Mouse (Mus musculus) embryo, embryonic 10 days (tissue): ENCODE measurements at regions not wholly inside any gene's neighbourhood (a gene's known extent, or its start where the extent isn't known, plus 50 kb on each side); places are given as distances from the start of the nearest gene placed in this dataset.

Source experiments
- DNase-seq: peaks from one replicate; pipeline ENCODE4 v3.0.0-alpha.2; 2015; ENCODE audit warnings: low spot score

- no peak for DNase-seq
Observed at GRCm38 (mm10) chr14:9338220-9338619, 672.2 kb upstream of the 4930452B06Rik start.

DNA sequence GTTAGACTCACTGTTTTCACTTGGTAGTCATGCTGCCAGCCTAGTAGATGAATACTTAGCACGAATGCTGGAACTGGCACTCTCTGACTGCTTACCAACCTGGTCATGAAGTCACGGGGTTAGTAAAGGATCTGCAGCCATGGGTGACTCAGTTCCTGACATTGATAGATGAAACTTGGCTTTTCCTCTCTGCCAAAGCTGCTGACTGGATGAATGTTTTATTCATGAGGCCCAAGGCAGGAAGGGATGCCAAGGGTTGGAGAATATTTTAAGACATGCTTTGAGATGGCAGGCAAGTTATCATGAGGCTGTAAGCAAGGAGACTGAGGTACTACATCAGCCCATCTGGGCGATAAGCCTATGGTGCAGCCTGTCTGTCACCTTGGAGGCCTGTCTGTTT is 671.1 kb upstream of the 4930452B06Rik start:
- DNase-seq: no peak

- DNase-seq: no peak
Observed at GRCm38 (mm10) chr14:9331593-9331992, 665.6 kb upstream of the 4930452B06Rik start.

- DNase-seq: peak; percentile 9
Observed at GRCm38 (mm10) chr14:9330767-9331166, 664.7 kb upstream of the 4930452B06Rik start.

GRCm38 (mm10) chr14:9329839-9330485 is 663.9 kb upstream of the 4930452B06Rik start:
- peak; percentile 38 for DNase-seq

DNA sequence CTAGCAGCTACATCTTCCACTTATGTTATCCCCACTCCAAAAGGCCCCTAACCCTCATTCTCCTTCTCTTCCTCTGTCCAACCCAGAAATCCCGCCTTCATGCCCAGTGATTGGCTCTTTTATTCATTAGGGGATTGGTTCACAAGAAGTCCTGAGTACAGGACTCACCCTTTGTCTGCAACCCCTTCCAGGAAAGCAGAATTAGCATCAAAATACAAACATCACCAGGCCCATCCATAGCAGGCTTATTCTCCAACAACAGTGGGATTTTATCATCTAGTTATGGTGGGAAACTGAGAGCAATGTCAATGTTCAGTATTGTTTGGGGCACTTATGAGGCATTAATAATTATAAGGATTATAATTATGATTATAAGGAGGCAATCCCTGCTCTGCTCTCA is 661.3 kb upstream of the 4930452B06Rik start:
- no peak for DNase-seq

- no peak for DNase-seq
Observed at GRCm38 (mm10) chr14:9319842-9320241, 653.8 kb upstream of the 4930452B06Rik start.

- DNase-seq: no peak
Observed at GRCm38 (mm10) chr14:9318796-9319465, 652.9 kb upstream of the 4930452B06Rik start.

GRCm38 (mm10) chr14:9315224-9315623 is 649.2 kb upstream of the 4930452B06Rik start:
- DNase-seq: no peak

DNA sequence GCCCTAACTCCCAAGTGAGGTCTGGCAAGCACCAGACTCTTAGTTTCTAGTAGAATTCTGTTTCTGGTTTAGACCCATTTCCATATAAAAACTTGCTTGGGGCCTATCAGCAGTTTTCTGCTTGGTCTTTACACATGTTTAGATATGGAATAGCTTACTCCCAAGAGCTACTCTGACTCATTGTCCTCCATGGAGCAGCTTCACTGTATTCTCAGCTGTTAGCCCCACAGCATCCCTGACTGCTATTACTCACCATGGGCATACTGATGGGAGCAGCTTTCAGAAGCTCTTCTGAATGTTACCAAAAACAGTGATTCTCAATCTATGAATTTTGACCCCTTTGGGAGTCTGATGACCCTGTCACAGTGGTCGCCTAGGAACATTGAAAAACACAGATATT is 630.1 kb upstream of the 4930452B06Rik start:
- DNase-seq: no peak

GRCm38 (mm10) chr14:9294555-9294954 is 628.5 kb upstream of the 4930452B06Rik start:
- no peak for DNase-seq

GRCm38 (mm10) chr14:9288103-9288502 is 622.1 kb upstream of the 4930452B06Rik start:
- no peak for DNase-seq

DNA sequence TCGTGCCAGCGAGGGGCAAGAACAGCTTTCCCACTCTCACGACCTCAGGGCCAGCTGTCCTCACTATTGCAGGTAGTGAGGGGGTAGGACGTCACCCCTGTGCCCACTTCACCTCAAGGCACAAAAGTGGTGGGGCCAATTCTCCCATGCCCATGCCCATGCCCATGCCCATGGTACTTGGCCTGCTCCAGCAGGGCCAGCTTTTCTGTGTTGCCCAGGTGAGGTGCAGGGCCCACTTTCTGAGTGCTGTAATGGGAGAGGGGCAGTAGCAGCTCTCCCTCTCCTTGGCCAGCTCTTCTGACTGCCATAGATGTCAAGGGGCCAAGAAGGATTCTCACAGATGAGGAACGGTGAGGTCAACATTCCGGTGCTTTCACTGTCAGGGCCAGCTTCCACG is 619.6 kb upstream of the 4930452B06Rik start:
- no peak for DNase-seq

GRCm38 (mm10) chr14:9284976-9285605 is 619.1 kb upstream of the 4930452B06Rik start:
- no peak for DNase-seq

DNA sequence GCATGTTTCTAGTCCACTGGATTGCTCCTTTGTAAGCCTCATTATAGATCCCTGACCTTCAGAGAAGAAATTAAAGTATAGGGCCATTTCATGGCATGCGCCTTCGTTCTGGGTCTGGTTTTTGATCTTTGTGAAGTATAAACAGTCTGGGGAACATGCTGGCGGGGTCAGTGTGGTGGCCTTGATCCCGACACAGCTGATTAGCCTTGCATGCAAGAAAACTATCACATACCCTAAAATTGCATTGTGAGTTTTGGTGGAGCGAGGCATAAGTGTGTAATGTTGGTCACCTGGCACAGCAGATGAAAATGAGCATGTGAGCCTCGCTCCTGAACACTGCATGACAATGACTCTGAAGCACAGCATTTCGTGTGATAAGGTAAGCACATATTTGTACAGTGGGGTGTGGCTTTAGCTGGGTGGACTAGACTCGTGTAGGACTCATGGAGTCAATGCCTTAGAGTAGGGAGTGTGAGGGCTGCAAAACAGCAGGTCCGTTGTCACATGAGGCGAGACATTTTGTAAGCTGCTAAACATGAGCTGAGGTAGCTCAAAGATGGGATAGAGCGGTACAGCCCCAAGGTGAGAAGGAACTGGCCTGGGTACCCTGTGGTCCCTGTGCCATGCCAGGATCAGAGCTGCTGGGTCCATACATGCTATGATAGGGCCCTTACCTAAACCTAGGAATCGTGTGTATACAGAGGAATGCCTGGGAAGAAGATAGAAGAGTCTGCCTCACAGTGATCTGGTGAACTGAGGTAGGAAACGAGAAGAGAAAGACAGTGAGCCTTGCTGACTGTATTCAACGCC is 601.4 kb upstream of the 4930452B06Rik start:
- no peak for DNase-seq

GRCm38 (mm10) chr14:9252017-9252416 is 586.0 kb upstream of the 4930452B06Rik start:
- DNase-seq: no peak

DNA sequence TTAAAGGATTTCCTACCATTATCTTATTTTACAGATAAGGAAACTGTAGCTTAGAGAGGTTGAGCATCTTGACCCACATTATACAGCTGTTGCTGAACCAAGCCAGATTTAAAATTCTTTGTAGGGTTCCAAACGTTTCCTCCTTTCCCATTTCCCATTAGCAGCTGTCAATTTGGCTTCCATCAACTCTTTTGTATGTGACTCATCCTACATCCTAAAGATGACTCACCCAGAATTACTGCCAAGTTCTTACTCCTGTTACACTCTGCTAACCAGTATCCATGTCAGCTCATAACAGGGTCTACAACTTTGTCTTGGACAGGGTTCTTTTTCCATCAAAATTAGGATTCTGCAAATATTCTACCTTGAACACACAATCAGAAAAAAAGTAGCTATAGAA is 579.2 kb upstream of the 4930452B06Rik start:
- DNase-seq: no peak

- no peak for DNase-seq
Observed at GRCm38 (mm10) chr14:9243336-9243735, 577.3 kb upstream of the 4930452B06Rik start.

DNA sequence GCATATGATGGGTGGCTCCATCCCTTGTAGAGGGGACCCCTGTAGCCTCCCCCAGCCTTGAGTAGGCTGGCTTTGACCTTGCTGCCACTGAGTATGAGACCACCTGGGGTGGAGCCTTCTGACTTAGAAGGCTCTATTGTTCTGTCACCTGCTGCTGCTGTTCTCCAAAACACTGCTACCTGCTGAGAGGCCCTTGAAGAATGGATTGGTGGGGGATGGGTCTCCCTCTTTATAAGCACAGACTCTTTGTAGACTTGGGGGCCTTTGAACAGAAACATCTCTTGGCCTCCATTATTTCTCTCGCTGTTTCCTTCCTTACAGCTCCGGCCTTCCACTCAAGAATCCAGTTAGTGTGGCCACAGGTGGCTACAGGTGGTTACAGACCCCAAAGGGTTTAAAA is 576.1 kb upstream of the 4930452B06Rik start:
- no peak for DNase-seq

GRCm38 (mm10) chr14:9227670-9228069 is 561.6 kb upstream of the 4930452B06Rik start:
- DNase-seq: no peak

GRCm38 (mm10) chr14:9200246-9200645 is 534.2 kb upstream of the 4930452B06Rik start:
- DNase-seq: no peak

GRCm38 (mm10) chr14:9192122-9192769 is 526.2 kb upstream of the 4930452B06Rik start:
- DNase-seq: no peak
